Mouse (Mus musculus): Measurements from ENCODE around the gene Ttc24.

- TF ChIP-seq POLR2A (IDR thresholded peaks at IDR 0.05; ENCODE audit: insufficient read depth, low read depth, low read length) (no peak), CTCF (IDR thresholded peaks at IDR 0.05) (no peak), EP300 (IDR thresholded peaks at IDR 0.05; ENCODE audit: insufficient read depth, low read depth, low read length) (no peak)
These were observed 28.0 kb upstream of the Ttc24 start for GRCm38 (mm10) chr3:88106126-88106525.

Data from heart, adult 2 months (tissue).